Mouse (Mus musculus) gastrocnemius, postnatal 36 days (tissue): ENCODE measurements at regions not wholly inside any gene's neighbourhood (a gene's known extent, or its start where the extent isn't known, plus 50 kb on each side); places are given as distances from the start of the nearest gene placed in this dataset.
"Not testable (repeated sequence)": the region's sequence is repeated elsewhere in the genome, so short reads cannot be mapped to it uniquely, and the experiment has no call there.

ENCODE experiments used
- DNase-seq, 2 experiments: peaks; one replicate each; pipeline ENCODE4 v3.0.0; 2022
- intact Hi-C: fragments of 180-260 bp; cut with DNase I; formaldehyde crosslinking; loops from one replicate; pipeline ENCODE4 v1.15.1; 2025

GRCm38 (mm10) chr1:94582526-94582925 is 530.2 kb upstream of the Pdcd1 start:
- intact Hi-C loops, result no loop called here

DNA sequence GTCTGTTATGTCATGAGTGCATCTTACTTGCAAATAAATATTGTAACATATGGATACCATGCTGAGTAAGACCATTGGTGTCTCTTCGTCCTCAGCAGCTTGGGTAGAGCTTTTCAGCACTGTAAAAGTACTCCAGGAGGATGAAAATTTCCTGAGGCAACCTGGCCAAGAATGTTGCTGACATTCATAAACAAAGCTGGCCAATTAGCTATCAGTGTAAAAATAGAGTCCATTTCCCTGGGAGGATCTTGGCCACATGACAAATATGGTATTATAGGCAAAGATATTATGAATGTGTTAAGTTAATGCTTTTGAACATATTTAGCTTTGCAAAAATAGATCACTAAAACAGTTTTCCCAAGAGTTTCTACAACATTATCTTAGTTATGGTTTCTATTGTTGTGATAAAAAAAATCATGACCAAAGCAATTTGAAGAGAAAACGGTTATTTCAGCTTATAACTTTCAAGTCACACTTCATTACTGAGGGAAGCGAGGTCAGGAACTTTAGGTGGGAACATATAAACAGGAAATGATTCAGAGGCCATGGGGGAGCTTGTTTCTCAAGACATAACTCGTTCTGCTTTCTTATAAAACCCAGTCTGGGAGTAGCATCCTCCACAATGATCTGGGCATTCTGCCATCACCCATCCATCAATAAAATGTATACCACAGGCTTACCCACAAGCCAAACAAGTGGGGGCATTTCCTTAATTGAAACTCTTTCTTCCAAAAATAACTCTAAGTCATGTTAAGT is 529.5 kb upstream of the Pdcd1 start:
- no peak for DNase-seq
- intact Hi-C loops, result no loop called here

More at GRCm38 (mm10) chr1:94582526-94582925, 530.2 kb upstream of the Pdcd1 start:
- DNase-seq, result no peak

DNA sequence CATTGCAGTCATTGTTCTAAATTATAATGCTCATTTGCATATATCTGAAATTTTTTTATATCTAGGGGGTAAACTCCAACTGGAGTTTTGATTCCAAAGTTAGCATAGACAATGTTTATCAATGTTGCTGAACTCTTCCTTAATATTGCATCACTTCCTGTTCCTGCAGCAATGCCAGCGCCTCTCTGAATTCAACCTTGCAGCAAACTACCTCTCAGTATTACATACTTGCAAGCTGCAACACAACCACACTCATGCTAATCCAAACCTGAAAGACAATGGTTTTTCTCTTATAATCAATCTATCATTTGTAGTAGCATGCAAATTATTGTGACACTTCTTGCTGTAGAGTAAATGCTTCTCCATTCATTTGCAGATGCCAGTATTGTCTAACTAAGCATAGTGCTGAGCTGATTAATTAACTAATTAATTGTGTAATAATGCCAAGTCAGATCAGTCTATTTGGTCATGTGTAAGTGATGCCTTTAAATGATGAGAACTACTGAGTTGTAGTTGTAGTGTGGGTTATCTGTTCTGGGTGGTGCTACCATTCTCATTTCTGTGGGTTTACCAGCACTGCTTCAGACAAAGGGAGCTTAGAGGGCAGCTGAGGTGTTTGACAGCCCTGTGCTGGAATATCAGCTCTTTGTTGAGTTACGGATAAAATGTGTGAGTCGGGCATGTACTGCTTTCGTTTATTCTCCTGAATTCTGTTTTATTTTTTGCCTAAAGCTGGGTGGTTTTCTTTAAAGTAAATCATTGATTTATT is 480.6 kb upstream of the Pdcd1 start:
- intact Hi-C loops, result no loop called here
- DNase-seq, result no peak

DNA sequence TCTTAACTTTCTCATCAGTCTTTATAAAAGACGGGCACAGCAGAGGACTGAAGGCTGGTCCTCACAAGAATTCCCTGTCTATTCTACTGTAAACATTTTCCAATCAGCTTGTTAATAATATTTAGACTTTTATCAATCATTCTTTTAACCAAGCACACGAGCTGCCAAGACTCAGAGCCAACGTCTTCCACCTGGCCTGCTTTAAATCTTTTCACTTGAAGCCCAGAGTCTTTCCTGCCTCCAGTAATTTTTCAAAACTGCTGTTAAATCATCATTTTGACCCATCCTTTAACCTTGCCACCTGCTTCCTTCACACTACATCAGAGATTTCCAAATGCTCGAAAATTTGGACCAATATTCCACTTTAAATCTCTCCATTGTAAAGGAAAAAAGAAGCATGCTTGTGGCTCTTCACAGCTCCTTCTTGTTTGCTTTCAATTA is 451.7 kb upstream of the Pdcd1 start:
- intact Hi-C loops, result no loop called here
- no peak for DNase-seq

DNA sequence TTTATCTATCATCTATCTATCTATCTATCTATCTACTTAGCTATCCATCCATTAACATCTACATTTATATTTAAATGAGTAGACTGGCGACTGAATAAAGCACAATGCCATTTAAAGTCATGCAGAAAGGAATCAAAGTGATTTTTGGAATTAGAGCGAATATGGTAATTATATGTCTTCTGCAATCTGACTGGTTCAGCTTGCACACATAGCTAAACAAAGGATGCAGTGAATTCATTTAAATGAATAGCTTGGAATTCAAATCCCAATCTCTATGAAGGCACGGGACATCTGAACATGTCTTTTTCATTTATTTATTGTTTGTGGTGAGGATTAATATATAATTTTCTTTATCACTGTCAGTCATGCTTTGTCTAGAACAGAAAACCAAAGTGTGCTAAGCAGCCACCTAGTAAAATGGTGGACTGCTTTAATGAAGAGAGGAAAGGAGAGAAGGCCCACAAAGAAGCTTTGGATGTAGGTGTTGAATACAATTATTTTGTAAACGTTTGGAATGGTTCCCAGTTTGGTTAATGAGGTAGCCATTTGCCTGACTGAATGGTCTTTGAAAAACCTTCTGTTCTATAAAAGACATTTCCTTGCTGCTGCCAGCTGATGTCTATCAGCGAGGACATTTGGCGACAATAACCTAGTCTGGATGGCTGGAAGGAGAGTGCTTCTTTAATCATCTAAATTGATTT is 451.2 kb upstream of the Pdcd1 start:
- intact Hi-C loops, result no loop called here

GRCm38 (mm10) chr1:94502066-94502861 is 449.9 kb upstream of the Pdcd1 start:
- no peak for DNase-seq
- intact Hi-C loops, result no loop called here

More for the DNA sequence above, 451.2 kb upstream of the Pdcd1 start:
- no peak for DNase-seq

DNA sequence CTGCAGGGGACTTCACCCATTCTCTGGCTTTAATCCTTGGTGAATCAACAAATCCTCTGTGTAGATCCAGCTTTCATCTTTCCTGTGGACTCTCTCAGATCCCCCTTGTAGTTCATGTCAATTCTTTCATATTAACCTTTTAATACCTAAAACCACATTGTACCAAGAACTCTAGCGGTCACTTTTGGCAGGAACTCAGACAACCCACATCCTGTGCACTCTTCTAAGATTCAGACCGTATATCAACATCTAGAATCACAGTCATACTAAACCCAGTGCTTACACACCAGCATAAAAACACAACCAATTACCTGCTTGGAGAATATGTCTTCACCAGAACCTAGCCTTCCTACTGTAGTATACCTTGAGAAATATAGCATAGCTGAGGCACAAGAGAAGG is 444.6 kb upstream of the Pdcd1 start:
- intact Hi-C loops, result no loop called here
- no peak for DNase-seq

DNA sequence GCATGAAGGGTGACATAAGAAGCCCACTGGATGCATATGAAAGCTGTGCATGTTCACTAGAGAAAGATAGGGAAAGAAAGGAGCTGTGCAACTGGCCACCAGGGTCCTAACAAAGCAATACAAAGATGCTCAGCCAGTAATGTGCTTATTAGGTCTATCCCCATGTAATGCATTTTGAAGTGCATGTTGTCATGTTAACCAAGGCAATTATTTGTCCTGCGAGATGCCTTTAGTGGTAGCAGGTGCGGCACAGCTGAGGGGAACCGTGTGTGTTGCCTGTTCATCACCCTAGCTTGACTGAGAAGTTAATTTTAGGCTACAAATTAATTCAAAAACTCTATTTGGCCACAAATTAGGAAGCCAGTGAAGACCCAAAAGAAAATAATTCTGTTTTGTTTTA is 444.0 kb upstream of the Pdcd1 start:
- DNase-seq, result no peak
- intact Hi-C loops, result no loop called here

DNA sequence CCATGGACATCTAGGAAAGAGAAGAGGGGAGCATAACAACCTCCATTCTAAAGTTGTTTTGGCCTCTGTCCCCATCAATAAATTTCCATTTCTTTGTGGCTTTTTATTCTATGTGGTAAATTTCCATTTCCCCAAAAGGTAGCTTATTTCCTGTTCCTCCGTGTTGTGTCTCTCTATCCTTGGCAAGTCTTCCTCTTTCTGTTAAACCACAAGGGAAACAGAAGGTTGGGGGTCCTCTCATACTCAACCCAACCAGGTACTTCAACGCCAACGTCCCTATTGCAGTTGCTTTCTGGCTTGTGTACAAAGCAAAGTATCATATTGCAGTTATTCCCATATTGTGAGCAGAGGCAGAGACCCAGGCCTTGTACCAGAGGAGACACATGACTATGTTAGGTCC is 434.7 kb upstream of the Pdcd1 start:
- intact Hi-C loops, result no loop called here
- DNase-seq, result no peak

GRCm38 (mm10) chr1:94469834-94470233 is 417.5 kb upstream of the Pdcd1 start:
- peak in 1 of 2 experiments; percentile 14 for DNase-seq
- intact Hi-C loops, result not testable (repeated sequence)

DNA sequence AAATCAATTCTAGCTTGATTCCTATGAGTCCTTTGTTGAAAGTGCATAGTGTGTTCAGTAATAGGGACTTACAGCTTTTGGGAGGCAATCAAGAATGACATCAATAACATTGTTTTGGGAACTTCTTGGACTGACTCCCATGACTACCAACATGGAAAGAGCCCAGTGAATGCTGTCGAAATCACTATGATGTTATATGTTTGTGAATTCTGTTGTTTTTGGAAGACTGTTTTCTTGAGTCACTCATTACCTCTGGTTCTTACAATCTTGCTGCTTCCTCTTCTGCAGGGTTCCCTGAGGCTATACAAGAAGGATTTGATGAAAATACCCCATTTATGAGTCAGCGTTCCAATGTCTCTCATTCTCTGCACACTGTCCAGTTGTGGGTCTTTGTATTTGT is 371.4 kb upstream of the Pdcd1 start:
- DNase-seq, result no peak
- intact Hi-C loops, result no loop called here

DNA sequence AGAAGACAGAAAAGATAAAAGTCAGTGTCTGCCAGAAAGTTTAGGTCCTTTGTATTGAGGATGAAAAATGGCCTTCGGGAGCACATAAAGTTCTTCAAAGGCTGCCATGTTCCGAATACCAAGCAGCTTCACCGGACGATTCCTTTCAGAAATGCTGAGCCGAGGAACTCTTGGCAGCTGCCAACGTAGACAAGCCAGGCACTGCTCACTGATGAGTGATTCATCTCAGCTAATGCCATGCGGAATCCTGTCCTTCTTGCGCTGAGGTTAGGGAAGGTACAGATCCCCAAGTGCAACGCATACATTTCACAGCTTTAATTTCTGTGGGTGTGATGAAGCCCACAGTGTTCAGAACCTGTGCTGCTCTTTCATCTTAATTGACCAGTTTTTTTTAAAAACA is 360.7 kb upstream of the Pdcd1 start:
- intact Hi-C loops, result no loop called here
- DNase-seq, result no peak

DNA sequence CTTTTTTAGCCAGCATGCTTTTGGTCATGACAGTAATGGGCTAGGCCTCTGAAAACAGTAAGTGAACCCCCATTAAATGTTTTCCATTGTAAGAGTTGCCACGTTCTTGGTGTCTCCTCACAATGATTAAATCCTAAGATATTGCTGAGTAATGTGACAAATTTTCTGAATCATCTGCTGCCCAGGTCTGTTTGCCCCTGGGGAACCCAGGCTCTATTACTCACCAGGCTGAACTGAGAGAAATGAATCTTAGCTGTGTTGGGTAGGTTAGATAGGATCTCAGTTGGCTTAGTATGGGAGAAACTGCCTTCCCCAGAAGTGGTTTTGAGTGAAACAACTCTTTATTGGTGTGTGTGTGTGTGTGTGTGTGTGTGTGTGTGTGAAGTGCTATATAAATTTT is 314.3 kb upstream of the Pdcd1 start:
- intact Hi-C loops, result no loop called here
- DNase-seq, result no peak

- no peak for DNase-seq
- intact Hi-C loops, result no loop called here
Measured at GRCm38 (mm10) chr1:94356996-94357395, 304.6 kb upstream of the Pdcd1 start.

DNA sequence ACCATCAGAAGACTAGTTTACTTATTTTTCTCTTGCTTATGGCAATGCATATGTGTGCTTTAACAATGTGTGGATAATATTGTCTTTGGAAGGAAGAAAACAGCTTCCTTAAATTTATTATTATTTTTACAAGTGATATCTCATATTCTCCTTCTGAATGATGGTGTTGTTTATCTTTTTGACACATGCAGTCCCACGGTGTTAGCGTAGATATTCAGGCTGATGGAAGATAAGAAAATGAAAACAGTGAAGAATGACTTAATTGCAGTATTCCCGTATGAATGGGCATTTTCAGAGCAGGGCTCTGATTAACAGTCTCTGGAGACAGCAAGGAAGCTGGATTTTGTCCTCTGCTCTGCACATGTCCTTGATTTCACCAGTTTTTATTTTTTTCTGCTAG is 303.5 kb upstream of the Pdcd1 start:
- no peak for DNase-seq
- intact Hi-C loops, result no loop called here

DNA sequence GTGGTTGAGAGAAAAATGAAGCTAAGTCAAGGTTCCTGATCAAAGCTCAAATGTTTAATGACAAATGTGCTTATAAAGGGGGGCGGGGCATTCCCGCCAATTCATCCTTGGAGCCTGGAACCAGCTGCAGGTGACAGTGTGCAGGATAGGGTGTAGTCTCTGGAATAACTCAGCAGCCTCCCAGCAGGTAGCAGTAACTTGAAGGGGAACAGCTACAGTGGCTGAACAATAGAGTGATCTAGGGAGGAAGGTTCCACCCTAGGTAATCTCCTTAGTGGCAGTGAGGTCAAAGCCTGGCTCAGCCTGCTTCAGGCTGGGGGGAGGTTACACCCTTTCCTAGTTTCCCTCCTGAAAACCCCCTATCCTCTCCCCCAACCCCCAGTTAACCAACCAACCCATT is 290.2 kb upstream of the Pdcd1 start:
- intact Hi-C loops, result no loop called here
- no peak for DNase-seq

GRCm38 (mm10) chr1:94341237-94341636 is 288.9 kb upstream of the Pdcd1 start:
- intact Hi-C loops, result no loop called here

GRCm38 (mm10) chr1:94318029-94318428 is 265.7 kb upstream of the Pdcd1 start:
- no peak for DNase-seq
- intact Hi-C loops, result no loop called here

More at GRCm38 (mm10) chr1:94341237-94341636, 288.9 kb upstream of the Pdcd1 start:
- DNase-seq, result no peak

DNA sequence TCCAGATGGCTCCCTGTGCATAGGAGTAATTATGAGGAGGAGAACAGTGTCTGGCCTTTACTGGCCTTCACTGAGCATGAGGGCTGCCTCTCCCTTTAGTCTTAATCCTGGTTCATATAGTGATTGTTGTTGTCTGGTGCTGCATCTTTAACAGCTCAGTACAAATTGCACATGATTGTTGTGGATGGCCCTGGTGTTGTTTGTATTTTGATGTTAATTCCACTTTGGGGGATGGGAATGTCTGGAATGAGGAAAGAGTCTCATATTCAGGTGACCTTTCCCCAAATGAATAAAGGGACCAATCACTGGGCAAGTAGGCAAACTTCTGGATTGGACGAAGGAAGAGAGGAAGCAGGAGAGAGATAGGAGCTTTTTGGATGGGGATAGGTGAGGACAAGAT is 246.0 kb upstream of the Pdcd1 start:
- intact Hi-C loops, result no loop called here
- DNase-seq, result no peak

DNA sequence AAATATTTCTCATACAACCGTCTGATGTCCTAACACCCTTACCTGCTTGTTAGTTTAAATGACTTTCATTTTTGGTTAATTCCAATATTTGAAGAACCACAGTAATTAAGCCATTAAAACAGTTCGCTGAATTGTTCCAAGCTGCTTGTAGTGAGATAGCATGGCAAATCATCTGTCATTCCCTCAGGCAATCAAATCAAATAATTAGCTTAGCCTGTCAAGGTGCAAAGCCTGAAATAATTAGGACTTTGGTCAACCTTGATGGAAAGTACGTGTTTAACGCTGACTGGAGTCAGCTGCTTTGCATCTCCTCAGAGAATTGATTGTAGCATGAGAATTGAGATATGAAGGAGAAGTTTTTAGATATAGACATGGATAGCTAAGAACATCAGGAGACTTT is 220.2 kb upstream of the Pdcd1 start:
- intact Hi-C loops, result no loop called here
- no peak for DNase-seq

DNA sequence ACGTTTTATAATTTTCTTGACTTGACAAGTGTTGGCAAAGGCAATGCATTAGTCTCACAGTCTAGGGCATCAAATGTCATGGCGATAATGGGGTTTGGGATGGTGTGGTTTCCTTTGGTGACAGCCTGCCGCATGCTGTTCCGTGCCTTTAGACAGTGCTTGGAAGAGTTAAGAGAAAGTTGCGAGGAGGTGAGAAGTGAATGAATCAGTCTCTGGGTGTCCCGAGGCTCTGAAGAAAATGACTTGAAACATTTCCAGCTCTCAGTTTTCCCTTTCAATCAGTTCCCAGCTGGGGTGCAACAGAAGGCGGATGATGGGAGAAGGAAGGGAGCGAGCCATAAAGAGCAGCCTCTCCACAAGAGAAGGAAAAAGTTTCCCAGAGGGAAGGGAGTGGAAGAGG is 211.0 kb upstream of the Pdcd1 start:
- intact Hi-C loops, result no loop called here
- DNase-seq, result no peak
